Mouse (Mus musculus): Measurements from ENCODE around the gene Fmnl2. TPM values are rescaled to one million over a fixed set of nuclear protein-coding genes. Genes with fewer than 3 reads are reported as not detected.

Fmnl2 gene
- polyA plus RNA-seq, 1 experiment from 2014 or later, result 11.2 TPM

DNA sequence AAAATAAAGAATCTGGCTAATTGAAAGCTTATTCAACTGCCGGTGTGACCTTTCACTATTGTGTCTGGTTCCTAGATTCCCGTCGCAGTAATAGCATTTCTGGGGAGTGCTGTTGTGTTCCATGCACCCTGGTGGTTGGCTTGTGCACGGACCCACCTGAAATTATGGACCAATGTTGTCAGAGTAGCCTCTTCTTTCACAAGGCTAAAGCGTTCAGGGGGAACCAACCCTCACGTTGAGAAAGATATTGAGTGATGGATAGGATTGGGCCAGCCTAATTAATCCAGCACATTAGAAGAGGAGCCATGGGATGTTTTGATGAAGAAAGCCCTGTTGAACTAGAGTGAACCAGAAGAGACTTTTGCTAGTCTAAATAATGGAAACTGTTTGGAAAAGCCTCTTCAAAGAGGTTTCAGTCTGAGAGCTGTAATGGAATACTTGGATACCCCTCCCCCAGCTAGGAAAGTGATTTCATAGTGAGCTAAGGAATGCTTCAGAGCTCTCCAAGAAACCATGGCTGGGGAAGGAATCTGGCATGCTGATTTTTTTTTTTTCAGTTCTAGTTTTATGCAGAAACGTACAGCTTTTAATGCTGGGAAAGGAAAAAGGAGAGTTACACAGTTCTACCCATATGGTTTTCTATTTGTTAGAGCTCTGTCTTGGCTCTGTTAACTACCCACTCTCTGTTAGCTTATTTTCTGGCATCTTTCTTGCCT, 172.2 kb downstream of the Fmnl2 start:
- no peaks in the 10 kb centered on the region for H3K27me3 ChIP-seq (ENCODE audit: control insufficient read depth, insufficient read depth, low read length)
- peak; percentile 75; the same call in 1 of the 2 replicates for ATAC-seq (ENCODE audit: insufficient number of reproducible peaks, low FRiP score, low TSS enrichment, low read depth)
- 65% methylated on average over 7 of the region's 7 CpGs for WGBS

GRCm38 (mm10) chr2:53030432-53030826, 172.8 kb downstream of the Fmnl2 start:
- Histone ChIP-seq H3K4me2 (ENCODE audit: low read depth, severe bottlenecking) (no peak overlapping the region), H3K36me3 (ENCODE audit: control insufficient read depth, insufficient read depth, low read length) (no peaks in the 10 kb centered on the region), H3K27ac (replicated peaks; ENCODE audit: low read depth, low read length) (peak overlapping the region; percentile 70), H3K27me3 (ENCODE audit: control insufficient read depth, insufficient read depth, low read length) (no peaks in the 10 kb centered on the region), H3K4me1 (ENCODE audit: control insufficient read depth, insufficient read depth, low read length) (no peaks in the 10 kb centered on the region; the same call in 1 of the 2 replicates), H3K4me3 (ENCODE audit: low read depth, low read length) (no peak overlapping the region), H3K9ac (ENCODE audit: low read length) (no peak overlapping the region), H3K9me3 (ENCODE audit: control insufficient read depth, low read length) (no peaks in the 10 kb centered on the region)
- WGBS, result 62% methylated on average over 5 of the region's 5 CpGs
- ATAC-seq (ENCODE audit: insufficient number of reproducible peaks, low FRiP score, low TSS enrichment, low read depth), result no peak
- no peak for DNase-seq (ENCODE audit: low spot score)

More for the DNA sequence above, 172.2 kb downstream of the Fmnl2 start:
- no peak for DNase-seq (ENCODE audit: low spot score)
- H3K9me3 ChIP-seq (ENCODE audit: control insufficient read depth, low read length), result no peaks in the 10 kb centered on the region
- no peak overlapping the region for H3K4me2 ChIP-seq (ENCODE audit: low read depth, severe bottlenecking)
- no peak overlapping the region for H3K4me3 ChIP-seq (ENCODE audit: low read depth, low read length)
- peak overlapping the region; percentile 70 for H3K27ac ChIP-seq (replicated peaks; ENCODE audit: low read depth, low read length)
- no peak overlapping the region for H3K9ac ChIP-seq (ENCODE audit: low read length)
- no peaks in the 10 kb centered on the region; the same call in 1 of the 2 replicates for H3K4me1 ChIP-seq (ENCODE audit: control insufficient read depth, insufficient read depth, low read length)
- H3K36me3 ChIP-seq (ENCODE audit: control insufficient read depth, insufficient read depth, low read length), result no peaks in the 10 kb centered on the region

DNA sequence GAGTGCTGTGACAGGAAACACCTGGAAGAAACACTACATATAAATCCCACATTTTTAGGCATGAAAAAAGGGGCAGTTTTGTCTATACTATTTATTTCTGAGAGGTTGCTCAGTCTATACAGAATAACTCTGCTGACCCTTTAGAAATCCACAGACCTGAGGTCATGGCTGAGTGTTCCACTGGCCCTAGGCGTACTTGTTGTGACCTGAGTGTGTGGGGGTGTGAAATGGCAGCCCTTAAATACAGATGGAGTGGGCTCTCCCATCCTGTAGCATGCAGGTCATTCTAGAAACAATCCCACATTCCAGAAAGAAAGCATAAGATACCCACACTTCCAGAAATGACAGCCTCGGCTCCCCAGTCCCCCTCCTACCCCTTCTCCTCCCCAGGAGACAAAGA, 180.6 kb downstream of the Fmnl2 start:
- 45% methylated on average over 2 of the region's 2 CpGs for WGBS

GRCm38 (mm10) chr2:53038737-53039136, 181.1 kb downstream of the Fmnl2 start:
- Histone ChIP-seq H3K9me3 (ENCODE audit: control insufficient read depth, low read length) (no peaks in the 10 kb centered on the region), H3K27me3 (ENCODE audit: control insufficient read depth, insufficient read depth, low read length) (no peaks in the 10 kb centered on the region), H3K27ac (replicated peaks; ENCODE audit: low read depth, low read length) (peak overlapping the region; percentile 76), H3K36me3 (ENCODE audit: control insufficient read depth, insufficient read depth, low read length) (no peaks in the 10 kb centered on the region), H3K4me2 (ENCODE audit: low read depth, severe bottlenecking) (no peak overlapping the region; the same call in 1 of the 2 replicates), H3K4me3 (ENCODE audit: low read depth, low read length) (no peak overlapping the region), H3K9ac (ENCODE audit: low read length) (no peak overlapping the region), H3K4me1 (ENCODE audit: control insufficient read depth, insufficient read depth, low read length) (peaks cover 23% of the 10 kb centered on the region)
- DNase-seq (ENCODE audit: low spot score), result no peak
- ATAC-seq (ENCODE audit: insufficient number of reproducible peaks, low FRiP score, low TSS enrichment, low read depth), result peak; percentile 82
- WGBS, result 40% methylated on average over 9 of the region's 9 CpGs

More for the DNA sequence above, 180.6 kb downstream of the Fmnl2 start:
- no peaks in the 10 kb centered on the region for H3K9me3 ChIP-seq (ENCODE audit: control insufficient read depth, low read length)
- H3K27ac ChIP-seq (replicated peaks; ENCODE audit: low read depth, low read length), result peak overlapping the region; percentile 76
- DNase-seq (ENCODE audit: low spot score), result peak; percentile 26
- H3K4me1 ChIP-seq (ENCODE audit: control insufficient read depth, insufficient read depth, low read length), result peaks cover 23% of the 10 kb centered on the region
- H3K27me3 ChIP-seq (ENCODE audit: control insufficient read depth, insufficient read depth, low read length), result no peaks in the 10 kb centered on the region
- peak; percentile 72 for ATAC-seq (ENCODE audit: insufficient number of reproducible peaks, low FRiP score, low TSS enrichment, low read depth)
- H3K4me3 ChIP-seq (ENCODE audit: low read depth, low read length), result no peak overlapping the region
- no peak overlapping the region for H3K9ac ChIP-seq (ENCODE audit: low read length)
- H3K4me2 ChIP-seq (ENCODE audit: low read depth, severe bottlenecking), result no peak overlapping the region; the same call in 1 of the 2 replicates
- no peaks in the 10 kb centered on the region for H3K36me3 ChIP-seq (ENCODE audit: control insufficient read depth, insufficient read depth, low read length)

DNA sequence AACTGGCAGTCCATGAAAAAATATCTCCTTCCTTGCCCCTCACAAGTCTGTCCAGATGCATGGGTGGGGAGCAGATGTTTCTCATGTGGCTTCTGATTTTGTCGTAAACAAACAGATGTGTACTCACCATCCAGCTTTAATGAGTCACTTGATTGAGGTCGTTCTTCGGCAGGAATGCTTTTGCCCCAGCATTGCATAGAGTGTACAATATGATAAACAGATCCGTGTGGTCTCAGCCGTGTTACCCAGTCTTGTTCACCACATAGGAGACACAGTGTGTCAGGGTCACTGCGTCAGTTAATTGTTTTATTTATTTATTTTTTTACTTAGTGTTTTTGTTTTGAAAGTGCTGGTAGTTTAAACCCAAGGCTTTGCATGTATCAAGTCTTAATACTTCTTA, 189.4 kb downstream of the Fmnl2 start:
- Histone ChIP-seq H3K4me3 (ENCODE audit: low read depth, low read length) (no peak overlapping the region), H3K36me3 (ENCODE audit: control insufficient read depth, insufficient read depth, low read length) (no peaks in the 10 kb centered on the region), H3K4me1 (ENCODE audit: control insufficient read depth, insufficient read depth, low read length) (no peaks in the 10 kb centered on the region), H3K4me2 (ENCODE audit: low read depth, severe bottlenecking) (no peak overlapping the region), H3K9me3 (ENCODE audit: control insufficient read depth, low read length) (no peaks in the 10 kb centered on the region), H3K27ac (replicated peaks; ENCODE audit: low read depth, low read length) (no peak overlapping the region), H3K9ac (ENCODE audit: low read length) (no peak overlapping the region), H3K27me3 (ENCODE audit: control insufficient read depth, insufficient read depth, low read length) (no peaks in the 10 kb centered on the region)
- WGBS, result 43% methylated on average over 6 of the region's 6 CpGs
- peak; percentile 27 for DNase-seq (ENCODE audit: low spot score)
- no peak for ATAC-seq (ENCODE audit: insufficient number of reproducible peaks, low FRiP score, low TSS enrichment, low read depth)

DNA sequence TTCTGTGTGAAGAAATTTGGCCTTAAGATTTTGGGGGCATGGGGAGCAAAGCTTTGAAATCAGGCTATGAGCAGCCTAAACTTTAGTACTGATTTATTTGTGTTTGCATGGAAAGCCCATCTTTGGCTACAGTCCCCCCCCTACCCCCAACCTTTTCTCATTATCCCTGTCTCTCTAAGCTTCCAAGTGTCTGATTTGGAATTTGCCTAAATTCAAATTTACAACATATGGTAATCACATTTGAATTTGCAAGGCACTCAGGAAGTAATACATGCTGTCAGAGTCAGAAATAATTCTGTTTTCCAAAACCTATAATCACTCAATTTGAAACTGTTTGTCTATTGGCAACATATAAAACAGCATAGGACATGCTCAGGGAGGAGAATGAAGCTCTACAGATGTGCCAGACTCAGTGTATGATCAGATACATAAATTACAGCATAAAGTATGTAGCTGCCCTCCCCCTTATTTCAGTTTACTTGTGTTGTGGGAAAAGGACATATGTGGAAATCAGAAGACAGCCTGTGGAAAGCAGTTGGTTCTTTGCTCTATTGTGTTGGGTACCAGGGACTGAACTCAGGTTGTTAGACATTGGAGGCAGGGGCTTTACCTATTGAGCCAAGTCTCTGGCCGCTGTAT, 190.2 kb downstream of the Fmnl2 start:
- no peak overlapping the region for H3K4me2 ChIP-seq (ENCODE audit: low read depth, severe bottlenecking)
- no peaks in the 10 kb centered on the region for H3K27me3 ChIP-seq (ENCODE audit: control insufficient read depth, insufficient read depth, low read length)
- H3K4me3 ChIP-seq (ENCODE audit: low read depth, low read length), result no peak overlapping the region
- no peak for DNase-seq (ENCODE audit: low spot score)
- H3K4me1 ChIP-seq (ENCODE audit: control insufficient read depth, insufficient read depth, low read length), result no peaks in the 10 kb centered on the region
- ATAC-seq (ENCODE audit: insufficient number of reproducible peaks, low FRiP score, low TSS enrichment, low read depth), result no peak
- no peak overlapping the region for H3K27ac ChIP-seq (replicated peaks; ENCODE audit: low read depth, low read length)
- no peaks in the 10 kb centered on the region for H3K36me3 ChIP-seq (ENCODE audit: control insufficient read depth, insufficient read depth, low read length)
- no peaks in the 10 kb centered on the region for H3K9me3 ChIP-seq (ENCODE audit: control insufficient read depth, low read length)
- no peak overlapping the region for H3K9ac ChIP-seq (ENCODE audit: low read length)
- WGBS, result 97% methylated on average over 1 of the region's 1 CpGs

DNA sequence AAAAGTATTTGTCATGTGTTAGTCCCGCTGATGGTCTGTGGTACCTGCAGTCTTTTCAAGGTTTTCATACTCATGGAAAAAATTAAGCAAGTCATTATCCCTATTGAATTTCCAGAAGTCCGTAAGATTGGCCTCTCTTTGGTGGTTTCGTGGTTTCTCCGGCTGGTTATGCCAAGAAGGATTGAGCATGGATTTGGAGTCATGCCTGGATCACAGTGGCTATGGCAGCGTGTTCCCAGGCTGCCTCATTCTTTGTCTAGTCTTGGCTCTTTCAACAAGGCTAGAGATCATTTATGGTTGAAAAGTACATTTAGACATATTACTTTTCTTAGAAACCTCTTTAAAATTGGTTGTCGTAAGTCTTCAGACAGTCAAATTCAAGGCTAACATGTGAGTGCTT, 192.7 kb downstream of the Fmnl2 start:
- no peak for ATAC-seq (ENCODE audit: insufficient number of reproducible peaks, low FRiP score, low TSS enrichment, low read depth)
- no peak for DNase-seq (ENCODE audit: low spot score)

DNA sequence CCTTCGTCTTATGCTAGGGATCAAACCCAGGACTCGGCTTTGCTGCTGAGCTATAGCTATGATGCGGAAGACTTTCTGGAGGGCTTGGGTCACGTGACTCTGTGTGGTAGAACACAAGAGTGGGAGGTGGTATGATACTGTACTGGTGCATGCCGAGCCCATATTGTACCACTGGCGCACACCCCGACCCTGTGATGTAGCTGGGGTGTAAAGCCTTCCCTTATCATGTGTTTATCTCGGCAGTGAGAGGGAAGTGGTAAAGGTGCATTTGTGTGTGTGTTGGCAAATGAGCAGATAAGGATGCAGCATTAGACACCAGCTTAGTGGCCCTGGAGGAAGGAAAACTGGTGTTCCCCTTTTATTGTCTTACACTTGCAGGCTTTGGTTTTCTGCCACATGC, 193.8 kb downstream of the Fmnl2 start:
- DNase-seq (ENCODE audit: low spot score), result no peak
- Histone ChIP-seq H3K4me2 (ENCODE audit: low read depth, severe bottlenecking) (no peak overlapping the region), H3K27me3 (ENCODE audit: control insufficient read depth, insufficient read depth, low read length) (no peaks in the 10 kb centered on the region), H3K4me3 (ENCODE audit: low read depth, low read length) (no peak overlapping the region), H3K27ac (replicated peaks; ENCODE audit: low read depth, low read length) (no peak overlapping the region), H3K9me3 (ENCODE audit: control insufficient read depth, low read length) (no peaks in the 10 kb centered on the region), H3K9ac (ENCODE audit: low read length) (no peak overlapping the region), H3K4me1 (ENCODE audit: control insufficient read depth, insufficient read depth, low read length) (peaks cover 9% of the 10 kb centered on the region; the same call in 1 of the 2 replicates), H3K36me3 (ENCODE audit: control insufficient read depth, insufficient read depth, low read length) (no peaks in the 10 kb centered on the region)
- WGBS, result 87% methylated on average over 8 of the region's 8 CpGs
- ATAC-seq (ENCODE audit: insufficient number of reproducible peaks, low FRiP score, low TSS enrichment, low read depth), result no peak

More for the DNA sequence above, 192.7 kb downstream of the Fmnl2 start:
- no peak overlapping the region for H3K4me3 ChIP-seq (ENCODE audit: low read depth, low read length)
- H3K9me3 ChIP-seq (ENCODE audit: control insufficient read depth, low read length), result no peaks in the 10 kb centered on the region
- no peak overlapping the region for H3K4me2 ChIP-seq (ENCODE audit: low read depth, severe bottlenecking)
- H3K4me1 ChIP-seq (ENCODE audit: control insufficient read depth, insufficient read depth, low read length), result peaks cover 9% of the 10 kb centered on the region; the same call in 1 of the 2 replicates
- no peaks in the 10 kb centered on the region for H3K36me3 ChIP-seq (ENCODE audit: control insufficient read depth, insufficient read depth, low read length)
- no peak overlapping the region for H3K9ac ChIP-seq (ENCODE audit: low read length)
- no peak overlapping the region for H3K27ac ChIP-seq (replicated peaks; ENCODE audit: low read depth, low read length)
- WGBS, result 94% methylated on average over 6 of the region's 6 CpGs
- no peaks in the 10 kb centered on the region for H3K27me3 ChIP-seq (ENCODE audit: control insufficient read depth, insufficient read depth, low read length)

Data from limb, embryonic 11.5 days (tissue).